Mouse (Mus musculus): Measurements from ENCODE around the gene Ppp1r27.
A peak's percentile ranks its signal among the peaks of the same experiment; 100 is the strongest.
"Not testable (repeated sequence)": the region's sequence is repeated elsewhere in the genome, so short reads cannot be mapped to it uniquely, and the experiment has no call there.

The Ppp1r27 gene

DNA sequence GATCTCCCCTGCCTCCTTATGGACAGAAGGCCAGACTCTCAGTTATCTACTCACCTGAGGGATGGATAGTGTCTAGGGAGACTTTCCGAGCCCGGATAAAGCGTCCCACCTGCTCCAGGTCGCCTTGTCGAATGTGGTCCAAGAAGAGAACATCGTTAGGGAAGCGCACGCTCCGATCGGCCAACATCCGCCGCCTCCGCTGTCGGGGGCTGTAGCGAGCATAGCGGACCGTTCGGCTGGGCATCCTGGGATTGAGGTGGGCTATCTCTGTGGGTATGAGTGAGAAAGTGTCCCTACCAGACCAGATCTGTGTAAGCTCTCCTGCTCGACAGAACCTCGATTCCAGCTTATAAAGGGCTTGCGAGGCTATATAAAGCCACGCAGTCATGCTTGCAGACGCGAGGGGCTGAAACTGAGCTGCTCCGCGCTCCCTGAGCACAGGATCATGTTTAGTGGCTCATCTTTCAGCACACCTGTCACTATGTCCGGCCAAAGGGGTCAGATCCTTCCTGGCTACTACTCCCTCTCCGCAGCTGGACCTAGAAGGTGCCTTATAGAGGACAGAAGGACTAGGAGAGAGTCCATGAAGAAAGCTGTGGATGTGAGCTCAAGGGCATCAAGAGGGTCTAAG lies at the start of gene Ppp1r27:
Gene Ppp1r27, minus strand, starts transcription at position 323 of the 631 bp plus-strand sequence.
- DNase-seq = no peak

DNA sequence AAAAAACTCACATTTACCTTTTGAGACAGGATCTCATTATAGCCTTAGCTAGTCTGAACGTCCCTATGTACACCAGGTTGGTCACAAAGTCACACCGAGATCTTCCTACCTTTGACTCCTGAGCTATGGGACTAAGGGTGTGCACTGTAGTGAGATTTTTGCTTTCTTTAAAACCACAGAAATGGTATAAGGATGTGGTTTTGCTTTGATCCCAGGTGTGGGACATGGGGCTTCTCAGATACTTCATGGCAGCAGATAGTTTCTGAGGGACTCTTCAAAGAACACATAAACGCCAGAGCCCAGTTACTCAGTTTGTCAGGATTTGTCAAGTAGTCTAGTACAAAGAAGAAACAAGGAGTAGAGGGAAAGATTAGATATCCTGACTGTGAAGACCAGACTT lies 49.8 kb upstream of the Ppp1r27 start:
- no peak for DNase-seq

DNA sequence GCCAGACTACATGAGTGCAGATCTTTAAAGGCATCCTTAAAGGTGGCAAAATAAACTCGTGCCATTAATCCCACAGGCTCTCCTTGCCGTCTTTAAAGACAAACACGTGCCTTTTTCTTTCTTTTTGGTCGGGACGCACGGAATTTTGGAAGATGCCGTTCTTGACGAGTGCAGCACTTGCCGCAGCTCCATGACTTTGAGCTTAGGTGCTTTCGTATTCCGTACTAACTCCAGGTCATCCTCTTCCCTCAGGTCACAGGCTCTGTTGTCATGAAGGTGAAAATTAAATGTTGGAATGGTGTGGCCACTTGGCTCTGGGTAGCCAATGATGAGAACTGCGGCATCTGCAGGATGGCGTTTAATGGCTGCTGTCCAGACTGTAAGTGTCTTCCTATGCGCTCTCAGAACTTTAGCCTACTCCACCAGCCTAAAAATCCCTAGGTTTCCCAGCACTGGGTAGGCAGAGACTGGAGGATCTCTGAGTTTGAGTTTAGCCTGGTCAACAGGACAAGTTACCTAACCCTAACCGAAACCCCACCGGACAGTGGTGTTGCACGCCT lies 48.1 kb upstream of the Ppp1r27 start:
- no peak for DNase-seq

DNA sequence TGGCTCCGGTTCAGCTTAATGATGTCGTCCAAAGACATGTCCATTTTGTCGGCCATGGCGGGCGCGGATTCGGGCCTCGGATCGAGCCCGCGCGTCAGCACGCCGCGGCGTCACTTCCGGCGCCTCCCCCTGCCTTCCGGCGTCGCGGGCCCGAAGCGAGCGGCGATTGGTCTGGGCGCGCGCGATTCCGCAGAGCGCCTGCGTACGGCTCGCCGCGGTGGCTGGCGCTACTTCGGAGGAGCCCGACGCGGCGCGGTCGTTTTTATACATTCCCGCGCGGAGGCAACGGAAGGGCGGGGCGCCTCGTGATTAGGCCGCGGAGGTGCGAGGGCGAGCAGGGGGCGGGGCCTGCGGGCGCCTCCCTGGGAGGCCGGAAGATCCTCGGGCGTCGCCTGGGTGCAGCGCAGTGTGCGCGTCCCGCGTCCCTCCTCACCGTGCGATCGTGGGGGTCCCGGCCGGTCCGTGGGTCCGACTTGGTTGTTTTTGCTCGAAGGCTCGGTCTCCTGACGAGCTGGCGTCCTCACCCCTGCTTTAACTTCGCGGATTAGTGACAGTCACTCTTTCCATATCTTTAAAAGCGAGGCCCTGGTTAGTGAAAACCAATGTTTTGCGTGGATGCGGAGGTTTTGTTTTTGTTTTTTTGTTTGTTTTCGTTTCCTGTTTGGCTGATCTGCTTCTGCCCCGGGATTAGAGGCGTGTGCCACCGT lies 47.5 kb upstream of the Ppp1r27 start, which contains the start of the genes Alyref and Anapc11:
Gene Alyref, minus strand, starts transcription at position 83 of the 707 bp plus-strand sequence.
Gene Anapc11, plus strand, starts transcription at position 139 of the 707 bp plus-strand sequence.
- DNase-seq = peak; percentile 94

DNA sequence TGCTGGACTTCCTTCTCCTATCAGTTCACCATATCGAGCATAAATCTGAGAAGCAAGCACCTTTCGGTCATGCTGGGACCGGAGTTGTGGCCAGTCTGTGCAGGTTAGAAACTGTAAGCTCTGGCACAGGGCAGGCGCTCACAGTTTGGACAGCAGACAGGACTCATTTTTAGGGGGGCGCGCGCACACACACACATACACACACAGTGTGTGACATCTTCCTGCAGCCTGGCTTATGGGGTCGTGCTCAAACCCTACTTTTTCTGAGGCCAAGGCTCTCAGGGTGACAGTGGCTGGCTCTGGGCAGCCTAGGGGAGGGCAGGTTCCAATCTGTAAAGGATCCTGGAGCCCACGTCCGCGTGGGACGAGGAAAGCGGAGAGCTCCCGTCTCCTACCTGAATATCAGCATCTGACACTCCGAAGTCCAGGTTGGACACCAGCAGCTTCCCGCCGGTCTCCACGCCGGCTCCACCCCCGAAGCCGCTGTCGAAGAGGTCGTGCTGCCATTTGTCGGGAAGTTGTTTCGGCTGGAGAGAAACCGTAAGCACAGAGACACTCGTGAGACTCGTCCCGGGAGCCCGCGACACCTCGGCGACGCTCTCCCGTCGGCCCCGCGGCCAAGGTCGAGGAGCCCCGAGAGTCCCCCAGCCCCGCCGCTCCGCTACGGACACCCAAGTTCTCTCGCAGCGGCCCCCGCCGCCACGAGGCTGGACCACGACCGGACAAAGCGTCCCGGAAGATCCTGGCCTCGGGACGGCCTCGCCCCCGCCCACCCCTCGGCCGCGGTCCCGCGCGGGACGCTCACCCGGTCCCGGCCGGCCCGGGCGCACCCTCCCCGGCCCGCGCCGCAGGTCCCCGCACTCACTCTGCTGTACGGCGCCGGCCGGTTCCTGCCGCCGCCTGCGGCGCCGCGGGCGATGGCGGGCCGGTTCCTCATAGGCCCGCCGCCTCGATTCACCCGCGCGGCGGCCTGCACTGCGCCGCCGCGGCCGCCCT lies 46.6 kb upstream of the Ppp1r27 start:
- DNase-seq = no peak

DNA sequence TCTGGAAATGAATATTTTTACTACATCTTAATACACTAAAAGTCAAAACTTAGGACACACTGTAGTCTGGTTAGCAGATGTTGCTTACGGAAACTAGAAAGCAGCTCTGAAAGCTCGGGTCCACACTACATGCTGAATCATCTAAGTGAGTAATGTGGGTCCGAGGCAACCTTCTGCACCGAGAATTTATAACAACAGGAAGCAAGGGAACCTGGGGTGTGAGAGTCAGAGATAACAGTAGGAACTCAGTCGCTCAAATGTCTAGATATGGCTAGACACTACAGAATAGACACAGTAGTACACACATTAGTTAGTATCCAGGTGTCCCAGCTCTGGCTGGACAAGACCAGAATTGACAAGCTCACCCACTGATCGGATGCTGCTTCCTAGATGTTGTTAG lies 37.6 kb upstream of the Ppp1r27 start:
- DNase-seq = no peak

DNA sequence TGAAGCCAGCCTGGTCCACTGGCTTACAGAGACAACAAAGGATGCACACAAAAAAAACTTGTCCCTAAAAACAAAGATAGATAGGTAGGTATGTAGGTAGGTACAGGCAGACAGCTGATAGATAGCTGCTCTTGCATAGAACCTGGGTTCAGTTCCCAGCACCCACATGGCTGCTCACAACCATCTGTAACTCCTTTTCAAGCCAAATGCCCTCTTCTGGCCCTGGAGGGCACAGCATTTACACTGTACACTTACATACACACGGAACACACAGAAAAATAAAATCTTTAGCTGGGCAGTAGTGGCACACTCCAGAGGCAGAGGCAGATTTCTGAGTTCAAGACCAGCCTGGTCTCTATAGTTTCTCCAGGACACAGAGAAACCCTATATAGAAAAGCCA lies 33.0 kb upstream of the Ppp1r27 start:
- DNase-seq = no peak

DNA sequence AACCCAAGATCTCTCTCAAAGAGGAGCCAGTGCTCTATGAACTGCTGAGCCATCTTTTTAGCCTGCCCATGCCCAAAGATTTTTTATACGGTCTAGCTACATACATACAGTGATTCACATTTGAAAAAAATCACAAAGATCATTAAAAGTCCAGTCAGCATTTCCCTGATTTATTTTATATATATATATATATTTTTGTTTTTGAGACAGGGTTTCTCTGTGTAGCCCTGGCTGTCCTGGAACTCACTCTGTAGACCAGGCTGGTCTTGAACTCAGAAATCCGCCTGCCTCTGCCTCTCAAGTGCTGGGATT lies 32.0 kb upstream of the Ppp1r27 start:
- DNase-seq = not testable (repeated sequence)

DNA sequence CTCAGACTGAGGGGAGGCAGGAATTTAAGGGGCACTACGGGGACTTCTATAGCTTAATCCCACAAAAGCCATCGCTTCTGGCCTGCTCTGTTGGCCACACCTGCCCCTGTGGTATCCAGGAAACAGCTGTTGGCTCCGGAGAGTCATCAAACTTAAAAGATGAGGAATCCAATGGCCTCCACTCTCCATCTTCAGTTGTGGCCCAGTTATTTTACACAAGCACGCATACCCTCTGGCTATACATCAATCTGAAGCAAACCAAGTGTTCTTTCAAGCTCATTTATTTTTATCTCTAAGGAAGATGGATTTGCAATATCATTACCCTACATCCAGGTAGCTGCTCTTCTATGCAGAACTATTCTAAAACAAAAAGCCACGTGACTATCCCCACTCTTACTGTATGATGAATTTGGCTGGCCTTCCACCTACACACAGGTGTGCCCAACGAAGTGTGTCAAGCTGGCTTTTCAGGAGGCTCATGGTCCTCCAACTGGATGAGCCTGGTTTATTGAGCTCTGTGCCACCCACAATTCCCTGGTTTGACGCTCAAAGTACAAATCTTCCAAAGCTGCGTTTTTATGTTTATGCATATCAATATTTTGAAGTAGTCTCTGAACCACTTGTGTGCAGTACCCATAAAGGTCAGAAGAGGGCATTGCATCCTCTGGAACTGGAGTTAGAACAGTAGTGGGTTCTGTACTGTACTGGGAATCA lies 31.5 kb upstream of the Ppp1r27 start:
- DNase-seq = peak; percentile 58

DNA sequence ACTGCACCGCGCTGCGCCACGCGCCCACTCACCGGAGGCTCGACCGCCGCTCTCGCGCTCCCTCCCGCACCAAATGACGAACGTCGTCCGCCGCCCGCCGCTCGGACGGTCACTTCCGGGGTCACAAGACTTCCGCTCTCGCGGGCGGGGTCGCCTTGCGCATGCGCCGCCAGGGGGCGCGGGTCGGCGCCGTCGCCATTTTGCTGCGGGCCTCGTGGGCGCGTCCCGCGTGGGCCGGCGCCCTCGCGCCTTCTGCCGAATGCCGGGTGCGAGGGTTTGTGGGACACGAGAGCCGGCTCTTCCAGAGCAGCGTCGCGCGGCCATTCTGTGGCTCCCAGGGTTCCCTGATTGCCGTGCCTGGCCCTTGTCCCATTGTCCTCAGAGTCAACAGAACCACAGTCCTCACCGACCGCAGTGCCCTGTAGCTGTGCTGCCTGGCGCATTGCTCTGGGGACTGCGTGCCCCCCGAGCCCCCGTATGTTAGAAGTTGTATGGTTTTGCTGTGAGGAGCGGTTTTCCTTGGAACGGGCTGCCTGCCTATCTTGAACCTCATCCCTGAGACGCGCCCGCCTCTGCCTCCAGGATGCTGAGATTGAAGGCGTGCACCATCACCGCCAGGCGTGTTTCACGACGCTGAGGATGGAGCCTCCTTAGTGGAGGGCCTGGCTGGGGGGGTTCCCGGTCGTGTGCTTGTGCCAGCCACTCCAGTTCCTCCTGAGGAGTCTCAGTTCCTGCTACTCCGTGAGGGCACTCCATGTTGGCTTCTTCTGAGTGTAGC lies 30.7 kb upstream of the Ppp1r27 start, which contains the start of gene Arhgdia:
Gene Arhgdia, minus strand, starts transcription at position 135 of the 778 bp plus-strand sequence.
- DNase-seq = peak; percentile 90

DNA sequence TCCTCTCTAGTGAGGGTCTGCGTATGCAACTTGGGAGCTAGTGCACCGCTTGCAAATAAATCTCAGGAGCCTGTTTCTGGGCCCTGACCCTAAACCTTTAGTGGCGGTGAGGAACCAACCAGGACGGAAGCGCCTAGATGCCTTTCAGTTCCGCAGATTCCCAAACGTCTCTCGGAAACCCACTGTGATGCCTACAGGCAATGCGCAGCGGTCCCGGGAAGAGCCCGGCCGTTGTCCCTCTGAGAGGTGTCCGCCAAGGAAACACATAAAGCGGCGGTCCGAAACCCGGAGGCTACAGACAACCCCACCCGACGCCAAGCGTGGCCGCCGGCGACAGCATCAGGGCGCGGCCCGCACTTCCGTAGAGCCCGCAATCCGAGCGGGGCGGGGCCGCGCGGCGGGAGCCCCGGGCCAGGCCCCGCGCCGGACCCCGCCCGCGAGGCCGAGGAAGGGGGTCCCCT lies 30.0 kb upstream of the Ppp1r27 start:
- peak; percentile 60 for DNase-seq

DNA sequence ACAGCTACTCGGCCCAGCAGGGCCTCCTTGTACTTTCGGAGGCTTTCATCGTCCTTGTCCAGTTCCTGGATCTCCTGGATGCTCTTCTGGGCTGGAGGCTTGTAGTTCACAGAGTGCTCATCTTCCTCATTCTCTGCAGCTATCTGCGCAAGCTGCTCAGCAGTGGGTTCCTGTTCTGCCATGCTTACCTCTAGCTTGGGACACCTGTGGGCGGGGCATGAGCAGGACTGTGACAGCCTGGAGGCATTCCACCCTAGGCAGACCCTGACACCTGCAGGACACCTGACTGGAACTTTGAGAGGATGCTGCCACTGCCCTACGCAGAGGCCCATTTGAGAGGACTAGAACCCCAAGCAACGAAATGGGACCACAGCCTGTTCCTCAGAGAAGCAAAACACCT lies 29.3 kb upstream of the Ppp1r27 start:
- no peak for DNase-seq

DNA sequence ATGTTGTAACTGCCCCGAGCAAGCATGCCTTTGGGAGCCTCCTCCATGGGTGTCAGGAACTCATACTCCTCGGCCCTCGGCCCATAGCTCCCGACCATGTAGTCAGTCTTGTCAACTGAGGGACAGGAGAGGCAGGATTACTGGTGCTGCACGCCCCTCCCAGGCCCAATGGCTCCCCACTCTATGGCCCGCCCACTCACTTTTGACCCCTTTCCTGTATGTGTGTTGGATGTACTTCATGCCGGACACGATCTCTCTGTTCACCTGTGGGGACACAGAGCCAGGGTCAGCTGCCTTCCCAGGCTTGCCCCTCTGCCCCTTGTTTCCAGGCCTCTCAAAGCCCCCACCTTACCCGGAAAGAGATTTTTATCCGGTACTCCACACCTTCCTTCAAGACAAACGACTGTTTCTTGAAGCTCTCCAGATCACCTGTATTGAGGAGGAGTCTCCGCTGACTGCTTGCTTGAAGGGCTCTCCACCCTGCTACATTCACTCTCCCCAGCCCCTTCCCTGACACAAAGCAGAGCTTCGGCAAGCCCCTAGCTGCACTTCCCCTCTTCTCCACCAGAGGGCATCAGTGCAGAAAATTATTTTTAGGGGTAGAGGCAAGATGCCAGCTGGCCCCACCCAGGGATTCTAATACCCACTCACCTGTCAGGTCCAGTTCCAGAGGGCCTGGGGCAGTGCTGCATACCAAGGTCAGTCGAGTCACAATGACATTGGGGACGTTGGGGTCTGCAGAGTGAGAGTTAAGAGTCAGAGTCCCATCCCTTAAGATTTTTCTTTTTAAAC lies 28.6 kb upstream of the Ppp1r27 start:
- DNase-seq = peak; percentile 86

DNA sequence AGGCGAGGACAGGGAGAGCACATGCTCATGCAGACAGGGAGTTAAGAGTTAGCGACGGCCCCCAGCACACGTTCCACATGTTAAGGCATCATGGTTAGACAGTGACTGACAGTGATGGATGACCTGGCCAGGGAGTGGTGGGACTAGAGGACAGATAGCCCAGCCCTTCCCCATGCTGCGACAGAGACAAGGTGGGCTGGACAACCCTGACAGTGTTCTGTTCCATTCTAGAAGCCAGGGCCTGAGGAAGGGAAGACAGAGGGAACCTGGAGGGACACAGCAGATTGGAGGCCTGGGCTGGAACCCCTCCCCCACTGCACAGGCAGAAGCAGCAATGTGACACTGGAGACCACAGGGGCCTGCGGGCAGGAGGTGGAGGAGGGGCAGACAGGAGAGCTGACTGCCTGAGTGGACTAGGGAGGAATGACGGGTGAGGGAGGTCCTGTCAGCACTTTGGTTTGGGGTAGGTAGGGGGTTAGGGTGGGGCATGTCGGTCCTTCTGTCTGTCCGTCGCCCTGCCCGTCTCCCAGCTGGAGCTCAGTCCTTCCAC lies 27.8 kb upstream of the Ppp1r27 start:
- no peak for DNase-seq

DNA sequence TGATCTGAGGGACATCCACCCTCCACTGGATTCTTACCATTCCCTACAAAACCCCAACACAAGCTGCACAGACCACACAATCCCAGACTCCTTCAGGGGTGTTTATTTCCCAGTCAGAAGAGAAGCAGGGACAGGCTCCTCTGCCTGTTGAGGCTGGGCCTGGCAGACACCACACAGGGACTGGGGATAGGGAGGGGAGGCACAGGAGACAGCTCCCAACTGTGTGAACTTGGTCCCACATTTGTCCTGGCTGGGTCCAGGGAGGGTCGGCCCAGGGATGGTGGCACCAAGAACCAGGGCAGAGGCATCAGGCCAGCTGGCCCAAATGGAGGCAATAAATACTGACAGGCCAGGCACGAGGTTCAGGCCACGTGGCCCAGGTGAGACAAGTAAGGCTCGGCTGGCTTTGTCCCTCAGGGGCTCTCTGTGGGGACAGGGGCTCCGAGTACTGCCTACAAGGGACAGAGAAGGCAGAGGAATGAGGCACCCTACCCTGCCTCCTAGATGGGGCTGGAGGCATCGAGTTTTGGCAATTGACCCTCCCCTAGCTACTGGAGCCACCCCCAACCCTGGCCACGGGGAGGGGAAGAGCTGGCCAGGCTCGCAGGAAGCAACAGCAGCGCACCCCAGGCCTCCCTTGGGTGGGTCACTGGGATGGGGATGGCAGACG lies 27.2 kb upstream of the Ppp1r27 start:
- no peak for DNase-seq

DNA sequence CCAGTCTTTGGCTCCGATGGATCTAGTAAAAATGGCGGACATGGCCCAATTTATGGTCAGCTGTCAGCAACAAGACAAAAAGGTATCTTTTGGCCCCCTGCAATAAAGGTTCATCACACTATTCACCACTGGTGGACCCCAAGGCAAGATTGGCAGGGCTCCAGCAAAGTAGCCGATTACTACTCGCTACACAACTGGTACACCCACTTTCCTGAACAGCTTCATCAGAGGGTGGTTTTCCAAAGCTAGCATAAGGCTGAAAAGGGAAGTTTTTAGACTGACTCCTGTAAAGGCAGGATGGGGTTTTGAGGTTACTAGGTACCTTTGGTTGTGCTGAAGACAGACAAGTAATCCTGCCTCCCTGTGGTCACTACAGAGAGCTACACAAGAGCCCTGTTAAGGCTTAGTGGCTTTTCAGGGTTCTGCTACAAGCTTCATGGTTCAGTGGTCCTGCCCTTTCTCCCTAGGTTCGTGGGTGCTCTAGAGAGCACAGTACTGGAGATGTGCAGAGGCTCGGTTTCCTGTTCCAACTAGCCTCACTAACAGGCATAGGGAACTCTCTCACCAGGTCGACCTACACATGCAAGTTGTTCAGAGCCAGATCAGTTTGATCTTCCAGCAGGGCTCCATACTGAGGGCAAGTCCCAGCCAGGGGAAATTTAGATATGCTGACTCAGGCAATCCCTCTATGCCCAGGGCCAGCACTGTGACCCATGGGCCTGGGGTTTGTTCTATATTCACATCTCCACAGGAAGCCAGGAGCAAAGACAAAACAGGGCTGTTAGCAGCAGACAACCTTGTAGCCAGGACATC lies 26.5 kb upstream of the Ppp1r27 start:
- DNase-seq = no peak

DNA sequence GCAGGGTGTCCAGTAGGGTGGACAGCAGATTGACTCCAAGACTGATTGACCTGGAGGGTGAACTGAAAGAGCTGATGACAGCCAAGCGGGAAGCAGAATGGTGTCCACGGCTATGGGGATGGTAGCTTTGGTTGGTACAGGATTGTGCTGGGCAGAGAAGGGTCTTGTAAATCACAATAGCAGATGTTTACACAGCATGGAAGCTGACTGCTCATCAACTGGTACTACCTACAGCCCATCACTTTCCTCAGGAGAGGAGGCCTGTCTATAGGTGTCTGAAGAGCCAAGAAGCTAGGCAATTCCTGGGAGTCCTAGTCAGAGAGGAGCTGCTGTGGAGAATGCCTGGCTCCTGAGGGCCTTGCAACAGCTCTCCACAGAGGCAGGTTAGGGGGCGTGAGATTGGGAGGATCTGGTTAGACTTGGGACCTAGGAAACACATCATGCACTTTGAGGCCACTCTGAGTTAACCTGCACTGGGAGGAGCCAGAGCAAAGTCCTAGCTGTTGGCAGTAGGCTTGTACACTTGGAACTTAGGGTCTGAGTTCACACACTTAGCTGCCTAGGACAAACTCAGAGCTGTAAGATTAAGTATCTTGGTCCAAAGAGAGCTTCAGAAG lies 25.5 kb upstream of the Ppp1r27 start:
- DNase-seq = no peak

DNA sequence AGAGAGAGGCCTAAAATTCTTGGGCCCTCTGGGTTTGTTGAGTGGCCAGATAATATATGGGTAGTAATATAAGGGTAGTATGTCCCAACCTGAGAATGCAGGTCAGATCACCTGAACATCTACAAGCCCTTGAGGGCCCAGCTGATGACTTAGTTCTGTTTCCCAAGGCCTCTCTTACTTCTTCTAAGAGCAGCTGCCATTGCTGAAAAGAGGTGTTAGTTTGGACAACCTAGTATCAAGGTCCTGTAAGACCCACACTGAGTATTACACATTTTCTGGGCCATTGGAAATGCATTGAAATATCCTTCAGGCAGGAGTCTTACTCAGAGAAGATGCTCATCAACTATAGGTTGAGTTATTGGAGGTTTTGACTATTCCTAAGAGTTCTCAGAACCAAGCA lies 25.0 kb upstream of the Ppp1r27 start:
- no peak for DNase-seq
